Mouse (Mus musculus): Measurements from ENCODE around the gene P3h1.

- no peak for TF ChIP-seq MYOD1 (IDR thresholded peaks at IDR 0.05; ENCODE audit: control insufficient read depth, insufficient read length, low read depth)
- TF ChIP-seq CTCF (IDR thresholded peaks at IDR 0.05; ENCODE audit: control insufficient read depth, insufficient read depth, insufficient read length): no peak
- no peak for TF ChIP-seq MAX (IDR thresholded peaks at IDR 0.05)
- TF ChIP-seq USF1 (IDR thresholded peaks at IDR 0.05; ENCODE audit: low read depth): no peak
- TF ChIP-seq MYOG (IDR thresholded peaks at IDR 0.05; ENCODE audit: control insufficient read depth, extremely low read depth, insufficient read length): no peak
- no peak for TF ChIP-seq CEBPB (IDR thresholded peaks at IDR 0.05; ENCODE audit: low read depth)
Measured at GRCm38 (mm10) chr4:119275226-119275625, 42.5 kb downstream of the P3h1 start.
